Mouse (Mus musculus): Measurements from ENCODE around the gene Gab2.

Gab2 gene

GRCm38 (mm10) chr7:97317706-97318105, 236.3 kb downstream of the Gab2 start:
- no peak for DNase-seq (ENCODE audit: low spot score)

GRCm38 (mm10) chr7:97324342-97324741, 243.0 kb downstream of the Gab2 start:
- DNase-seq (ENCODE audit: low spot score) = no peak

GRCm38 (mm10) chr7:97325156-97325985, 244.0 kb downstream of the Gab2 start:
- DNase-seq (ENCODE audit: low spot score) = no peak

GRCm38 (mm10) chr7:97327376-97327775, 246.0 kb downstream of the Gab2 start:
- no peak for DNase-seq (ENCODE audit: low spot score)

GRCm38 (mm10) chr7:97328891-97329588, 247.7 kb downstream of the Gab2 start:
- no peak for DNase-seq (ENCODE audit: low spot score)

- DNase-seq (ENCODE audit: low spot score) = no peak
Measured at GRCm38 (mm10) chr7:97329676-97330075, 248.3 kb downstream of the Gab2 start.

- no peak for DNase-seq (ENCODE audit: low spot score)
Measured at GRCm38 (mm10) chr7:97330931-97331645, 249.7 kb downstream of the Gab2 start.

GRCm38 (mm10) chr7:97331726-97332666, 250.6 kb downstream of the Gab2 start, which contains the start of the genes Usp35 and Kctd21:
Usp35 (minus strand) TSS chr7:97332020.
Kctd21 (plus strand) TSS chr7:97332327.
- DNase-seq (ENCODE audit: low spot score) = peak; percentile 71

- DNase-seq (ENCODE audit: low spot score) = no peak
Measured at GRCm38 (mm10) chr7:97332667-97333041, 251.3 kb downstream of the Gab2 start.

GRCm38 (mm10) chr7:97333113-97333898, 251.9 kb downstream of the Gab2 start:
- DNase-seq (ENCODE audit: low spot score) = no peak

GRCm38 (mm10) chr7:97334406-97334805, 253.0 kb downstream of the Gab2 start:
- DNase-seq (ENCODE audit: low spot score) = no peak

- DNase-seq (ENCODE audit: low spot score) = no peak
Measured at GRCm38 (mm10) chr7:97336678-97337077, 255.3 kb downstream of the Gab2 start.

- no peak for DNase-seq (ENCODE audit: low spot score)
Measured at GRCm38 (mm10) chr7:97338593-97338992, 257.2 kb downstream of the Gab2 start.

GRCm38 (mm10) chr7:97339623-97340022, 258.2 kb downstream of the Gab2 start:
- DNase-seq (ENCODE audit: low spot score) = no peak

GRCm38 (mm10) chr7:97340907-97341849, 259.8 kb downstream of the Gab2 start:
- no peak for DNase-seq (ENCODE audit: low spot score)

GRCm38 (mm10) chr7:97342961-97343360, 261.6 kb downstream of the Gab2 start:
- no peak for DNase-seq (ENCODE audit: low spot score)

GRCm38 (mm10) chr7:97344655-97345054, 263.3 kb downstream of the Gab2 start:
- no peak for DNase-seq (ENCODE audit: low spot score)

- peak; percentile 71 for DNase-seq (ENCODE audit: low spot score)
Measured at GRCm38 (mm10) chr7:97345229-97345871, 264.0 kb downstream of the Gab2 start.
